In the genomic region with DNA sequence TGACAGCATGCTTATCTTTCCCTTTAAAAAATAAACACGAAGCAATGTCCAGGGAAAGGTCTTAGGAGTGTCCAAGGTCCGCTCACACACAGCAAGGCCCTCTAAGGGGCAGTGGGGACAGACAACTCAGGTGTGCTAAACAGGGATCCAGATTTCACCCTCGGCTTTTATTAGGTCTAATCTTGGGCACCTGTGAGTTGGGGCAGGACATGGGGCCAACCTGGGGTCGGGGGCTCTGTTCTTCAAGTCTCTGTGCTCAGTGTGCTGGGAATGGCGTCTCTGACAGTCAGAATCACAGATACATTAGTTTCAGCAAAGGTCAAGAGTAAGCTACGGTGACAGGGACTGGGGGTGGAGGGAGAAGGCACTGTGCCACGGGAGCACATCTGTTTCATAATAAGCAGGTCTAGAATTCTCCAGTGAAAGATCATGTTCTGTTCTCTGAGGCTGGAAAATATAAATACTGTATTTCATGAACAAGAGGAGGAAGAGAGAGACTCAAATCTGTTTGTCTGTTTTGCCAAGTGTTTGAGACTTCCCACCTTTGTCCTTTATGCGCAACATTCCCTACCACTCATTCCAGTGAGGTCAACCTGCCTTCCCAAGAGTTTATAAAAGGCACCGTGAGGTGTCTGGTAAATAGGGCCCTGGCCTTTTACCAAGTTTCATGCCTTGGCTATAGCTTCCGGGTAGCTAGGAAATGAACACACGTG, we compare ENCODE assay signal across 9 mouse cellular contexts. TPM values are rescaled to one million over a fixed set of nuclear protein-coding genes. Genes with fewer than 3 reads are reported as not detected.
DNase-seq lines count a peak whose midpoint lies in the region; ATAC-seq and TF ChIP-seq lines count a peak whose summit lies in the region.
"Had no signal": no experiment of that assay in that cellular context is flagged by ENCODE, and none has a peak within 500 bp of the region (broad histone marks: within the 10 kb centered on the region; RNA-seq: fewer than 3 reads in every experiment).

No protein-coding gene starts in this region.

- H3K27ac ChIP-seq in heart, embryonic 12.5 days (ENCODE audit: poor library complexity, severe bottlenecking), result peak overlapping the region; percentile 79
- H3K27ac ChIP-seq in brown adipose tissue, adult 24 weeks (replicated peaks; ENCODE audit: low read depth, low read length), result peak overlapping the region; percentile 31; the same call in 1 of the 2 replicates
- H3K27ac ChIP-seq in heart, embryonic 16.5 days (ENCODE audit: low read length), result peak overlapping the region; percentile 96
- no peak overlapping the region for H3K27ac ChIP-seq in lung, postnatal 0 days (ENCODE audit: low read length)

- H3K27me3 ChIP-seq in heart, embryonic 12.5 days (replicated peaks), result no peaks in the 10 kb centered on the region
- H3K27me3 ChIP-seq in heart, embryonic 16.5 days (ENCODE audit: control insufficient read depth, insufficient read depth, low read length), result no peaks in the 10 kb centered on the region
- no peaks in the 10 kb centered on the region for H3K27me3 ChIP-seq in lung, postnatal 0 days (replicated peaks; ENCODE audit: insufficient read depth, low read length)

- no peak for DNase-seq in heart, postnatal 25 days (ENCODE audit: low spot score)
- peak; percentile 56 for DNase-seq in lung, postnatal 0 days (ENCODE audit: low spot score)
- DNase-seq in spleen, adult 12 weeks (ENCODE audit: low spot score), result no peak
- no peak for DNase-seq in cerebellum, adult 11 months
- no peak for DNase-seq in thymus, postnatal 10 days (ENCODE audit: low spot score in 2 of 2)

- peaks cover 54% of the 10 kb centered on the region for H3K4me1 ChIP-seq in heart, embryonic 12.5 days (replicated peaks)
- peaks cover 16% of the 10 kb centered on the region for H3K4me1 ChIP-seq in brown adipose tissue, adult 24 weeks (ENCODE audit: control insufficient read depth, insufficient read depth, insufficient read length, low read length)
- peaks cover 44% of the 10 kb centered on the region for H3K4me1 ChIP-seq in heart, embryonic 16.5 days (ENCODE audit: control insufficient read depth, insufficient read depth, low read length)
- H3K4me1 ChIP-seq in lung, postnatal 0 days (ENCODE audit: insufficient read depth, low read depth, low read length), result peaks cover 2% of the 10 kb centered on the region; the same call in 1 of the 2 replicates

- WGBS in heart, embryonic 12.5 days, result 49% methylated on average over 11 of the region's 11 CpGs
- WGBS in heart, embryonic 16.5 days, result 36% methylated on average over 11 of the region's 11 CpGs
- 46% methylated on average over 11 of the region's 11 CpGs for WGBS in lung, postnatal 0 days

- TF ChIP-seq CTCF in lung, postnatal 0 days (IDR thresholded peaks at IDR 0.05), result no peak

- ATAC-seq in heart, embryonic 12.5 days (ENCODE audit: insufficient number of reproducible peaks, low FRiP score), result no peak
- ATAC-seq in heart, embryonic 16.5 days (replicated peaks; ENCODE audit: extremely low read depth, insufficient read depth, low FRiP score), result no peak
- ATAC-seq in lung, postnatal 0 days, result peak; percentile 33; the same call in 1 of the 2 replicates

- 0 out of 2 replicates have a peak overlapping the region, but pooled peaks have one; percentile 18 for H3K4me2 ChIP-seq in heart, embryonic 12.5 days
- H3K4me2 ChIP-seq in heart, embryonic 16.5 days (ENCODE audit: low read depth, low read length), result no peak overlapping the region
- no peak overlapping the region for H3K4me2 ChIP-seq in lung, postnatal 0 days (replicated peaks; ENCODE audit: low read depth, low read length)

- no peak overlapping the region for H3K9ac ChIP-seq in heart, embryonic 12.5 days
- H3K9ac ChIP-seq in heart, embryonic 16.5 days (ENCODE audit: low read length), result peak overlapping the region; percentile 13; the same call in 1 of the 2 replicates
- no peak overlapping the region for H3K9ac ChIP-seq in lung, postnatal 0 days (replicated peaks; ENCODE audit: low read depth)

- peaks cover 8% of the 10 kb centered on the region for H3K36me3 ChIP-seq in heart, embryonic 12.5 days
- peaks cover 6% of the 10 kb centered on the region; the same call in 1 of the 2 replicates for H3K36me3 ChIP-seq in heart, embryonic 16.5 days (ENCODE audit: control insufficient read depth, insufficient read depth)
- H3K36me3 ChIP-seq in lung, postnatal 0 days (ENCODE audit: insufficient read depth, low read length), result 0 out of 2 replicates have a peak, but pooled peaks cover 9% of the 10 kb centered on the region

- no peak for TF ChIP-seq EP300 in lung, postnatal 0 days (IDR thresholded peaks at IDR 0.05)

- H3K9me3 ChIP-seq in heart, embryonic 12.5 days (replicated peaks), result no peaks in the 10 kb centered on the region
- no peaks in the 10 kb centered on the region for H3K9me3 ChIP-seq in heart, embryonic 16.5 days (replicated peaks; ENCODE audit: control insufficient read depth, low read length)
- H3K9me3 ChIP-seq in lung, postnatal 0 days (ENCODE audit: low read length), result no peaks in the 10 kb centered on the region
- H3K9me3 ChIP-seq: megakaryocyte, embryonic 14.5 days had no signal

- no peak overlapping the region for H3K4me3 ChIP-seq in heart, embryonic 12.5 days
- H3K4me3 ChIP-seq in brown adipose tissue, adult 24 weeks (ENCODE audit: insufficient read depth, low read depth, low read length), result no peak overlapping the region
- no peak overlapping the region for H3K4me3 ChIP-seq in heart, embryonic 16.5 days (ENCODE audit: low read length)
- H3K4me3 ChIP-seq in lung, postnatal 0 days (ENCODE audit: low read depth, low read length), result no peak overlapping the region
- H3K4me3 ChIP-seq: megakaryocyte, embryonic 14.5 days had no signal

- intact Hi-C loops in heart, postnatal 25 days (cut with DNase I), result loop anchor here (5.0 kb wide), 2 partner anchors 55 to 125 kb away; a partner anchor contains a TSS

RNA-seq across cellular contexts. Expression of a gene that starts 55.1 kb away (rescaled TPM):
- 1.7 and 2.0 TPM in 2 replicates for polyA plus RNA-seq in heart, embryonic 12.5 days (2016; fragmentation: Nextera tagmentation; extraction: Ambion mirVana)
- 1 to 10 TPM; 4.0 to 5.8 TPM for total RNA-seq in heart, postnatal 25 days (2021)
- polyA plus RNA-seq in brown adipose tissue, adult 24 weeks (2012; ENCODE audit: insufficient read depth, insufficient read length, missing spikeins), result 0.75 and 0.92 TPM in 2 replicates
- polyA plus RNA-seq in heart, embryonic 16.5 days (2015; fragmentation: Nextera tagmentation; extraction: Ambion mirVana), result 1.8 and 1.9 TPM in 2 replicates
- polyA plus RNA-seq in lung, postnatal 0 days (2015; fragmentation: Nextera tagmentation; extraction: Ambion mirVana), result 3.1 and 3.5 TPM in 2 replicates
